Mouse (Mus musculus) left cerebral cortex, postnatal 10 days (tissue): ENCODE measurements at regions not wholly inside any gene's neighbourhood (a gene's known extent, or its start where the extent isn't known, plus 50 kb on each side); places are given as distances from the start of the nearest gene placed in this dataset.
A peak's percentile ranks its signal among the peaks of the same experiment; 100 is the strongest.
"Not testable (repeated sequence)": the region's sequence is repeated elsewhere in the genome, so short reads cannot be mapped to it uniquely, and the experiment has no call there.

Experiments
- DNase-seq, 2 experiments: peaks; one replicate each; pipeline ENCODE4 v3.0.0; 2021 to 2022; ENCODE audit warnings: low spot score in 2 of 2, mixed read lengths in 1 of 2; ENCODE audit errors: extremely low spot score in 1 of 2
- intact Hi-C: fragments of 180-260 bp; cut with DNase I; formaldehyde crosslinking; loops from one replicate; pipeline ENCODE4 v1.15.1; 2025

- DNase-seq = no peak
These were observed 94.1 kb downstream of the Gm17521 start for GRCm38 (mm10) chrX:122935358-122935757.

GRCm38 (mm10) chrX:122892682-122893081, 136.8 kb downstream of the Gm17521 start:
- no peak for DNase-seq
- intact Hi-C loops = no loop called here

More at GRCm38 (mm10) chrX:122935358-122935757, 94.1 kb downstream of the Gm17521 start:
- intact Hi-C loops = no loop called here

DNA sequence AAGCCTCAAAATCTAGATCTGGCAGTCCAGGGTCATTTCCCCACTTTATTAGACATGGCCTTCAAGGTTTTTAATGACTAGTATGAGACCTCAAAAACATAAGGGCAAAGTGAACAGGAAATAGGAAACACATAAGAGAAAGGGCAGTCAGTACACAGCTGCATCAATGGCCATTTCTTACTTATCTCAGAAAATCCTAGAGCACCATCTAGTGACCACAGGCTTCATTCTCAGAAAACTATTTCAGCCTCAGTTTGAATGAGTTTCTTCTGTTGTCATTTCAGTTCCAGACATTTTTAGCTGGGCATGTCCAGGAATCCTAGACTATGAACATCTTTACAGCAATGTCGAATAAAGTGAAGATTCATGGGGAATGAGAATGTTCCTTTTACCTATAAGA, 175.0 kb downstream of the Gm17521 start:
- intact Hi-C loops = no loop called here
- DNase-seq = no peak

DNA sequence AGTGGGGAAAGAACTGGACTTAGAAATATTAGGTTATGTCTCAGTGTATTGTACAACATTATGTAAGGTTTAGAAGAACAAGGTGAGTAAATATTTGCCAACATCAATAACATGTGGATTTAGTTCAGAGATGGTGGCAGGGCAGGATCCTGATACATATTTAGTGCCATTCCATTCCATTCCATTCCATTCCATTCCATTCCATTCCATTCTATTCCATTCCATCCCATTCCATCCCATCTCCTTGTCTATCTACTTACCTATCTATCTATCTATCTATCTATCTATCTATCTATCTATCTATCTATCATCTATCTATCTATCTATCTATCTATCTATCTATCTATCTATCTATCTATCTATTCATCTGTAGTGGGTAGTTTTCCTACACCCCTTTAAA, 198.2 kb downstream of the Gm17521 start:
- DNase-seq, intact Hi-C loops: not testable (repeated sequence)

GRCm38 (mm10) chrX:122826035-122826434, 203.4 kb downstream of the Gm17521 start:
- intact Hi-C loops = no loop called here
- peak; percentile 3 to 13 for DNase-seq
